Mouse (Mus musculus) thymus, adult 2 months (tissue): Measurements from ENCODE around the gene Gfy. TPM values are rescaled to one million over a fixed set of nuclear protein-coding genes. Genes with fewer than 3 reads are reported as not detected.

Experiments
- DNase-seq: peaks from one replicate; pipeline ENCODE4 v3.0.0; 2021
- H3K27ac ChIP-seq: fragments of 200-500 bp; 2 replicates; pipeline ENCODE4 v1.5.1; 2012; ENCODE audit warnings: low read length, control low read depth; ENCODE audit not compliant: control insufficient read depth, insufficient read depth
- H3K27me3 ChIP-seq: fragments of 200-500 bp; 2 replicates; pipeline ENCODE4 v1.6.1; 2012; ENCODE audit warnings: mild to moderate bottlenecking, low read length, moderate library complexity, mixed read lengths; ENCODE audit not compliant: control insufficient read depth, insufficient read depth
- H3K36me3 ChIP-seq: fragments of 200-500 bp; 2 replicates; pipeline ENCODE4 v1.6.1; 2012; ENCODE audit warnings: mild to moderate bottlenecking, low read length, moderate library complexity; ENCODE audit not compliant: control insufficient read depth, insufficient read depth
- H3K4me1 ChIP-seq: fragments of 200-500 bp; replicated peaks from 2 replicates; pipeline ENCODE4 v1.6.1; 2012; ENCODE audit warnings: low read length; ENCODE audit not compliant: control insufficient read depth, insufficient read depth
- H3K4me3 ChIP-seq: fragments of 200-500 bp; 2 replicates; pipeline ENCODE4 v1.5.1; 2012; ENCODE audit warnings: mild to moderate bottlenecking, low read length, control low read depth, moderate library complexity; ENCODE audit not compliant: control insufficient read depth, insufficient read depth
- CTCF ChIP-seq: fragments of 200-500 bp; IDR thresholded peaks from 2 replicates; pipeline ENCODE4 v1.5.1; 2012; ENCODE audit warnings: mild to moderate bottlenecking, control low read depth, low read length, moderate library complexity, borderline replicate concordance; ENCODE audit not compliant: control insufficient read depth, poor library complexity, insufficient read depth; ENCODE audit errors: extremely low read depth
- POLR2A ChIP-seq: fragments of 200-500 bp; IDR thresholded peaks from 2 replicates; pipeline ENCODE4 v1.6.1; 2012; ENCODE audit warnings: mild to moderate bottlenecking, low read length, control low read depth, moderate library complexity; ENCODE audit not compliant: control insufficient read depth, poor library complexity, insufficient read depth; ENCODE audit errors: extremely low read depth
- WGBS: fragments of 180-500 bp; shearing (Covaris S2); methylation state at CpG from one replicate; pipeline ENCODE4 v1.1.7; 2018; 5-methylcytosine and 5-hydroxymethylcytosine counted together
- polyA plus RNA-seq: library from polyadenylated mRNA; depleted of rRNA; stranded (reverse); fragments of >200 nt; gene quantifications from 2 replicates; pipeline ENCODE4 v1.2.3, GENCODE M21; 2012; rRNA removed

The Gfy gene
- polyA plus RNA-seq, 1 experiment, result 0.11 TPM

- WGBS, result 98% methylated on average over 11 of the region's 11 CpGs
- Histone ChIP-seq H3K36me3 (peaks cover 5% of the 10 kb centered on the region), H3K27ac (no peak overlapping the region), H3K27me3 (no peaks in the 10 kb centered on the region), H3K4me1 (peaks cover 42% of the 10 kb centered on the region), H3K4me3 (no peak overlapping the region)
- TF ChIP-seq CTCF, result no peak
- no peak for TF ChIP-seq POLR2A
- DNase-seq, result no peak
Observed at GRCm38 (mm10) chr7:45131850-45132249, 47.5 kb downstream of the Gfy start.

DNA sequence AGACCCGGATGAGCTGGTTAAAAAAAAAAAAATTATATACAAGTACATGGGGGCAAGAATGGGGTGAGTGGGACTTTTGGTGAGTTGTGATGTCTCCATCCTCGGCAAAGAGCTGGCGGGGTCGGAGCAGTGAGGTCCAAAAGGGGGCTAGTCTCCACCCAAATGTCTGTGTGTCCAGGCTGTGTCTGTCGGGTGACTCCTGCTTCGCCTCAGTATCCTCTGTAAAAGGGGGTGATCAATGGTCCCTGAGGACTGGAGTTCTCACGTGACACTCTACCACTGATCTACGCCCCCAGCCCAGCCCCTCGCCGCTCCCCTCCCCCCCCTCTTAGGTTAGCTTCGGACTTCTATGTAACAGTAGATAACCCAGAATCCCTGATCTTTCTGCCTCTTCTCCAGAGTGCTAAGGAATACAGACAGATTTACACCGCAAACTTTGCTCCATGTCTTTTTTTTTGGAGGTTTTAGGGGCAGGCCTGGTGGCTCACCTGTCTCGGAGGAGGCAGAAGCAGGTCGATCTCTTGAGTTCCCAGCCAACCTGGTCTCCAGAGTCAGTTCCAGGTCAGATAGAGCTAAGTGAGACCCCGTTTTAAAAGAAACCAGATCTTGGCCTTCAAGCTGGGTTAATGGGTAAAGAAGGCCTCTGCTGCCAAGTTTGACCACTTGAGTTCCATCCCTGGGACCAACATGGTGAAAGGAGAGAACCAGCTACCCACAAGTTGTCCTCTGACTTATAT lies 49.4 kb downstream of the Gfy start:
- TF ChIP-seq POLR2A (no peak), CTCF (no peak)
- no peak for DNase-seq
- 83% methylated on average over 15 of the region's 15 CpGs for WGBS
- no peak overlapping the region for H3K4me3 ChIP-seq
- H3K27ac ChIP-seq, result no peak overlapping the region
- H3K4me1 ChIP-seq, result peaks cover 35% of the 10 kb centered on the region
- H3K27me3 ChIP-seq, result no peaks in the 10 kb centered on the region
- H3K36me3 ChIP-seq, result peaks cover 24% of the 10 kb centered on the region

DNA sequence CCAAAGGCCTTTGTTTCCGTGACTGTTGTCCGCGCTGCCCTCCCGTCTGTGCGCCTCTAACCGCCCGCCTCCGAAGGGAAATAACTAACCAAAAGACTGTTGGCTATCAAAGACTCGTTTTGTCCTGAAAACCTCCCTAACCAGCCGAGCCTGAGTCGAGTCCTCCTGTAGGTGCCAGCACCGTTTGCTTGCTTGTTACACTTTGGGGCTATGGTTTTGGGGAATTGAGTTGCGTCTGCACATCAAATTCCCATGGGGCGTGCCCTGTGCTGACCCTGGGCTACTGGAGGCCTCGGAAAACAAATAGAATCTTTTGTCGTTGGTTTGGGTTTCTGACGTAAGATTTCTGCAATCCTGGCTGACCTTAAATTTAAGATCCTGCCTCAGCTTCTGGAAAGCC lies 50.1 kb downstream of the Gfy start:
- WGBS, result 2% methylated on average over 17 of the region's 17 CpGs
- TF ChIP-seq POLR2A (no peak), CTCF (no peak)
- DNase-seq, result no peak
- H3K4me1 ChIP-seq, result peaks cover 29% of the 10 kb centered on the region
- peak overlapping the region; percentile 52 for H3K27ac ChIP-seq
- H3K27me3 ChIP-seq, result no peaks in the 10 kb centered on the region
- peaks cover 24% of the 10 kb centered on the region for H3K36me3 ChIP-seq
- peak overlapping the region; percentile 61 for H3K4me3 ChIP-seq

DNA sequence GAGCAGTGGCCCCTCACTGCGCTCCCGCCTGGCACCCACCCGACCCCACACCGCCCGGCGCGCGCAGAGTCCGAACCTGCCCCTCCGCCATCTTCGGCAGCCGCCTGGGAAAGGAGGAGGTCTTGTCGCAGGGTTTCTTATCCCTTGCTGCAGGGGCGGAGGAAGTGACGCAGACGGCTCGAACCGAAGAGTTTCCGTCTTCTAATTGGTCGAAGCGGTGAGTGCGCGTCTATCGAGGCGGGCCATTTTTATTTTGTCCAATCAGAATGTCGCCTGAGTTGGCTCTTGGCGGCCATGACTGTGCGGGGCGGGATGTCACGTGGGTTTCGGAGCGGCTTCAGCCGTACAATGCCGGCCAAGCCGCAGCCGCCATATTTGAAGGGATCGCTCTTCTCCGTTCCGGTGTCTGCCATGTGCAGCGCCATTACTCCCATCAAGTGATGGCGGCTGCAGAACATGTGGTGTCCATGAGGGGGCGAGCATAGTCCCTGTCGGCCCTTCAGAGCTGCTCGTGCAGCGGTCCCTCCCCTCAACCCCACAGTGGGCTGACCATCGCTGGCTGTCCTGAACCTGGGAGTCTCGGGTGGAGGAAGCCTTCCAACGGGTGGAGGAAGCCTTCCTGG lies 50.6 kb downstream of the Gfy start, which contains the start of gene Rpl13a:
Gene Rpl13a (minus strand): TSS at position 138 of the 623 bp plus-strand sequence.
- H3K27me3 ChIP-seq, result no peaks in the 10 kb centered on the region
- under 1% methylated on average over 48 of the region's 48 CpGs for WGBS

GRCm38 (mm10) chr7:45127700-45128224 lies 51.6 kb downstream of the Gfy start:
- WGBS, result 3% methylated on average over 6 of the region's 6 CpGs
- peaks cover 27% of the 10 kb centered on the region for H3K36me3 ChIP-seq
- no peak for TF ChIP-seq POLR2A
- no peak for TF ChIP-seq CTCF
- peak overlapping the region; percentile 84 for H3K4me3 ChIP-seq
- H3K27me3 ChIP-seq, result no peaks in the 10 kb centered on the region
- H3K27ac ChIP-seq, result no peak overlapping the region; the same call in 1 of the 2 replicates
- peaks cover 35% of the 10 kb centered on the region for H3K4me1 ChIP-seq
- no peak for DNase-seq

More for the DNA sequence above, 50.6 kb downstream of the Gfy start, which contains the start of gene Rpl13a:
- Histone ChIP-seq H3K4me1 (peaks cover 26% of the 10 kb centered on the region), H3K4me3 (peak within 1 kb of the TSS; percentile 84), H3K27ac (peak within 1 kb of the TSS; percentile 52), H3K36me3 (peaks cover 24% of the 10 kb centered on the region)
- peak; percentile 98 for DNase-seq
- peak; percentile 73; the same call in 1 of the 2 replicates for TF ChIP-seq CTCF
- TF ChIP-seq POLR2A, result peak; percentile 99

DNA sequence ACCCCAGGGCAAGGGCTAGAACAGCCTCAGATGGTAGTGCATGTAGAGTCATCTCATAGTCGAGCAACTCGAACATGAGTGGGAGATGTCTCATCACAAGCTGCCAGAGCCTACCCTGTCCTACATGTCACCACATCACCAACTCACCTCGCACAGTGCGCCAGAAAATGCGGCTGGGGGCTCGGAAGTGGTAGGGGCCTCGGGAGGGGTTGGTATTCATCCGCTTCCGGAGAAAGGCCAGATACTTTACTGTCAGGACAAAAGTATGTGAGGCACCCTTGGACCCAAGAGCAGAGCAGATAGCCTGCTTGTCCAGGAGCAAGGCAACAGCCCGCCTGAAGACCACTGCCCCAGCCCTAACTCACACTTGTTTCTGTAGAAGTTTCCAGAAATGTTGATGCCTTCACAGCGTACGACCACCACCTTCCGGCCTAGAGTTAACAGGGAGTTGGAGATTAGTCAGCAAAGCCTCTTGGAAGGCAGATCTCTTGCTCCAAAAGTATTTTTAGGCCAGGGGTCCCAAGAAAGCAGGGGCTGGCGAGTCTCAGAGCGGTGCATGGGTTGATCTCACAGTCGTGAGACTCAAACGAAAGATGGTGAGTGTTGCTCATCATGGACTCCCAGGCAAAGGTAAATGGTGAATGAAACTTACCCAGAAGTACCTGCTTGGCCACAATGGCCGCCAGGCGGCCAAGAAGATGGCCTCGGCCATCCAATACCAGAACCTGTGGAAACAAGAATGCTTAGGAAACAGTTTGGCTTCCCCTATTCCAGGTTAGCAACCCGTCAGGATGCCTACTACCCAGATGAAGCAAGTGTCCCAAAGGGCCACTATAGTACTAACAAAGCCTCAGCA lies 52.3 kb downstream of the Gfy start:
- H3K4me1 ChIP-seq, result peaks cover 42% of the 10 kb centered on the region
- TF ChIP-seq CTCF (no peak), POLR2A (no peak)
- WGBS, result 57% methylated on average over 21 of the region's 21 CpGs
- no peak for DNase-seq
- H3K27ac ChIP-seq, result peak overlapping the region; percentile 37
- H3K36me3 ChIP-seq, result peaks cover 34% of the 10 kb centered on the region
- no peaks in the 10 kb centered on the region for H3K27me3 ChIP-seq
- peak overlapping the region; percentile 28 for H3K4me3 ChIP-seq

Other genes with a start within 250 kb of the Gfy start
- gene Tsks, start 236.4 kb downstream of the Gfy start, polyA plus RNA-seq, result 0.29 and 1.0 TPM in 2 replicates
- gene Cpt1c, start 204.7 kb downstream of the Gfy start, polyA plus RNA-seq, result 4.4 and 6.8 TPM in 2 replicates
- gene Prmt1, start 193.0 kb downstream of the Gfy start, polyA plus RNA-seq, result 242 and 260 TPM in 2 replicates
- gene Irf3, start 181.9 kb downstream of the Gfy start, polyA plus RNA-seq, result 227 and 277 TPM in 2 replicates
- 85.6 and 87.4 TPM in 2 replicates for gene Bcl2l12, start 180.9 kb downstream of the Gfy start, polyA plus RNA-seq
- gene Scaf1, start 163.2 kb downstream of the Gfy start, polyA plus RNA-seq, result 118 and 131 TPM in 2 replicates
- gene Rras, start 161.6 kb downstream of the Gfy start, polyA plus RNA-seq, result 41.7 and 62.3 TPM in 2 replicates
- 32.7 and 43.5 TPM in 2 replicates for gene Prr12, start 126.7 kb downstream of the Gfy start, polyA plus RNA-seq
- 159 and 165 TPM in 2 replicates for gene Nosip, start 117.1 kb downstream of the Gfy start, polyA plus RNA-seq
- 32.4 and 40.5 TPM in 2 replicates for gene Prrg2, start 116.9 kb downstream of the Gfy start, polyA plus RNA-seq
- gene Rcn3, start 87.3 kb downstream of the Gfy start, polyA plus RNA-seq, result 22.2 and 34.9 TPM in 2 replicates
- 30.8 and 38.9 TPM in 2 replicates for gene Fcgrt, start 75.7 kb downstream of the Gfy start, polyA plus RNA-seq
- 343 and 363 TPM in 2 replicates for gene Rps11, start 55.1 kb downstream of the Gfy start, polyA plus RNA-seq
- 4,999 and 5,006 TPM in 2 replicates for gene Rpl13a, start 50.8 kb downstream of the Gfy start, polyA plus RNA-seq
- gene Gm45713, start 43.3 kb downstream of the Gfy start, polyA plus RNA-seq, result 0.27 and 0.91 TPM in 2 replicates
- gene Flt3l, start 43.1 kb downstream of the Gfy start, polyA plus RNA-seq, result 177 and 207 TPM in 2 replicates
- 72.5 and 78.7 TPM in 2 replicates for gene Pih1d1, start 25.3 kb downstream of the Gfy start, polyA plus RNA-seq
- 97.2 and 101 TPM in 2 replicates for gene Aldh16a1, start 25.0 kb downstream of the Gfy start, polyA plus RNA-seq
- gene Slc17a7, start 15.6 kb downstream of the Gfy start, polyA plus RNA-seq, result 1.2 and 2.0 TPM in 2 replicates
- not detected in 2 replicates for gene Pth2, start 1.4 kb upstream of the Gfy start, polyA plus RNA-seq
- 0.32 and 0.37 TPM in 2 replicates for gene Ccdc155, start 25.3 kb upstream of the Gfy start, polyA plus RNA-seq
- gene Dkkl1, start 32.6 kb upstream of the Gfy start, polyA plus RNA-seq, result 3.0 and 3.5 TPM in 2 replicates
- gene Tead2, start 36.2 kb upstream of the Gfy start, polyA plus RNA-seq, result 5.0 and 8.5 TPM in 2 replicates
- gene Cd37, start 59.5 kb upstream of the Gfy start, polyA plus RNA-seq, result 412 and 423 TPM in 2 replicates
- 0.30 and 0.37 TPM in 2 replicates for gene Slc6a16, start 61.5 kb upstream of the Gfy start, polyA plus RNA-seq
- 0.50 TPM in 1 of 2 replicates, not detected in the other for gene Slc6a21, start 97.9 kb upstream of the Gfy start, polyA plus RNA-seq
- gene Trpm4, start 154.2 kb upstream of the Gfy start, polyA plus RNA-seq, result 12.1 and 12.9 TPM in 2 replicates
- gene Hrc, start 155.7 kb upstream of the Gfy start, polyA plus RNA-seq, result 0.56 and 9.1 TPM in 2 replicates
- 0.65 and 0.89 TPM in 2 replicates for gene Ppfia3, start 187.4 kb upstream of the Gfy start, polyA plus RNA-seq
- 0.65 and 1.0 TPM in 2 replicates for gene Lin7b, start 191.0 kb upstream of the Gfy start, polyA plus RNA-seq
- 693 and 725 TPM in 2 replicates for gene Snrnp70, start 216.2 kb upstream of the Gfy start, polyA plus RNA-seq
- 0.68 and 1.1 TPM in 2 replicates for gene Kcna7, start 226.1 kb upstream of the Gfy start, polyA plus RNA-seq
- 2.1 and 3.0 TPM in 2 replicates for gene Ntf5, start 234.1 kb upstream of the Gfy start, polyA plus RNA-seq
- 0.80 and 0.96 TPM in 2 replicates for gene Lhb, start 241.3 kb upstream of the Gfy start, polyA plus RNA-seq